Mouse (Mus musculus) cerebellum, adult 2 months (tissue): Measurements from ENCODE around the gene Ak9. TPM values are rescaled to one million over a fixed set of nuclear protein-coding genes. Genes with fewer than 3 reads are reported as not detected.
A peak's percentile ranks its signal among the peaks of the same experiment; 100 is the strongest.

ENCODE experiments used
- DNase-seq, 2 experiments: peaks; one replicate each; pipeline ENCODE4 v3.0.0; 2021
- H3K27ac ChIP-seq: fragments of 200-500 bp; 2 replicates; pipeline ENCODE4 v1.5.1; 2012; ENCODE audit warnings: low read length, control low read depth, inconsistent platforms; ENCODE audit not compliant: insufficient read depth
- H3K27me3 ChIP-seq: fragments of 200-500 bp; 2 replicates; pipeline ENCODE4 v1.6.1; 2012; ENCODE audit warnings: inconsistent platforms, mild to moderate bottlenecking, low read length, moderate library complexity; ENCODE audit not compliant: control insufficient read depth, insufficient read depth
- H3K4me1 ChIP-seq: fragments of 200-500 bp; 2 replicates; pipeline ENCODE4 v1.6.1; 2011; ENCODE audit warnings: low read length; ENCODE audit not compliant: control insufficient read depth, insufficient read depth
- H3K4me3 ChIP-seq: fragments of 200-500 bp; replicated peaks from 2 replicates; pipeline ENCODE3; 2011; ENCODE audit warnings: mild to moderate bottlenecking, low read depth, low read length, control low read depth; ENCODE audit not compliant: insufficient read depth
- CTCF ChIP-seq: fragments of 200-500 bp; IDR thresholded peaks from 2 replicates; pipeline ENCODE4 v1.5.1; 2011; ENCODE audit warnings: low read depth, mild to moderate bottlenecking, control low read depth, low read length, moderate library complexity, borderline replicate concordance; ENCODE audit not compliant: insufficient read depth
- POLR2A ChIP-seq: fragments of 200-500 bp; IDR thresholded peaks from 2 replicates; pipeline ENCODE4 v1.6.1; 2011; ENCODE audit warnings: low read length, control low read depth, borderline replicate concordance; ENCODE audit not compliant: insufficient read depth
- WGBS: fragments of 180-500 bp; shearing (Covaris S2); methylation state at CpG from one replicate; pipeline ENCODE4 v1.1.7; 2018; 5-methylcytosine and 5-hydroxymethylcytosine counted together
- polyA plus RNA-seq: library from polyadenylated mRNA; depleted of rRNA; stranded (reverse); fragments of >200 nt; gene quantifications from 2 replicates; pipeline ENCODE4 v1.2.3, GENCODE M21; 2012; rRNA removed

The Ak9 gene
- polyA plus RNA-seq, 1 experiment = 0.07 TPM

GRCm38 (mm10) chr10:41477278-41478181 is 173.8 kb downstream of the Ak9 start:
- 46% methylated on average over 20 of the region's 20 CpGs for whole genome bisulfite sequencing
- H3K4me1 ChIP-seq = peaks cover 3% of the 10 kb centered on the region
- TF ChIP-seq CTCF = no peak
- no peak for TF ChIP-seq POLR2A
- peak in 1 of 2 experiments; percentile 39 for DNase-seq
- H3K27me3 ChIP-seq = no peaks in the 10 kb centered on the region
- H3K4me3 ChIP-seq = peak overlapping the region; percentile 26
- H3K27ac ChIP-seq = no peak overlapping the region

- no peak for TF ChIP-seq CTCF
- TF ChIP-seq POLR2A = no peak
- Histone ChIP-seq H3K27me3 (no peaks in the 10 kb centered on the region), H3K4me3 (no peak overlapping the region), H3K27ac (no peak overlapping the region), H3K4me1 (peaks cover 11% of the 10 kb centered on the region)
- 73% methylated on average over 3 of the region's 3 CpGs for WGBS
- no peak for DNase-seq
These were observed 176.2 kb downstream of the Ak9 start for GRCm38 (mm10) chr10:41479961-41480360.

GRCm38 (mm10) chr10:41480938-41481880 is 177.4 kb downstream of the Ak9 start:
- no peaks in the 10 kb centered on the region for H3K27me3 ChIP-seq
- no peak overlapping the region for H3K4me3 ChIP-seq
- TF ChIP-seq CTCF = no peak
- TF ChIP-seq POLR2A = no peak
- peaks cover 11% of the 10 kb centered on the region for H3K4me1 ChIP-seq
- 52% methylated on average over 33 of the region's 33 CpGs for WGBS
- no peak overlapping the region for H3K27ac ChIP-seq
- no peak for DNase-seq

DNA sequence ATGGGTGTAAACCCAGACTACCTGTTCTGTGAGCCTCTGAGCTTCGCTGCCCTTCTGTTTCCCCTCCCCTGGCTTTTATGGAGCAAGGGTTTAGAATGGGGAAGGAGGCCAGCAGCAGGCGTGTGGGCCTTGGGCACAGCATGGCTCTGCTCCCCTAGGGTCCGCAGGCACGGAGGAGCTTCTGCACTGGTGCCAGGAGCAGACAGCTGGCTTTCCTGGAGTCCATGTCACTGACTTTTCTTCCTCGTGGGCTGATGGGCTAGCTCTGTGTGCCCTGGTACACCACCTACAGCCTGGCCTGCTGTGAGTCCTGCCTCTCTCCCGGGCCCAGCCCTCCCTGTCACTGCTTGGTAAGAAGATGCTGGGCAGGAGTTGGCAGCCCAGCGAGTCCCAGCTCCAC is 178.7 kb downstream of the Ak9 start:
- H3K27ac ChIP-seq = no peak overlapping the region
- peaks cover 18% of the 10 kb centered on the region for H3K4me1 ChIP-seq
- no peaks in the 10 kb centered on the region for H3K27me3 ChIP-seq
- no peak for TF ChIP-seq POLR2A
- no peak for TF ChIP-seq CTCF
- H3K4me3 ChIP-seq = no peak overlapping the region
- DNase-seq = peak; percentile 39 to 44
- 13% methylated on average over 7 of the region's 7 CpGs for WGBS

Other genes with a start within 250 kb of the Ak9 start
- gene Gpr6, start 231.7 kb upstream of the Ak9 start, polyA plus RNA-seq = 0.07 and 0.17 TPM in 2 replicates
- 19.3 and 21.1 TPM in 2 replicates for gene Fig4, start 720 bp upstream of the Ak9 start, polyA plus RNA-seq
- gene Zbtb24, start 146.4 kb downstream of the Ak9 start, polyA plus RNA-seq = 19.2 and 20.0 TPM in 2 replicates
- 11.1 and 11.3 TPM in 2 replicates for gene Mical1, start 172.3 kb downstream of the Ak9 start, polyA plus RNA-seq
- gene Smpd2, start 186.4 kb downstream of the Ak9 start, polyA plus RNA-seq = 36.0 and 38.4 TPM in 2 replicates
- gene Ppil6, start 186.5 kb downstream of the Ak9 start, polyA plus RNA-seq = 3.5 and 4.4 TPM in 2 replicates
- gene Cd164, start 215.4 kb downstream of the Ak9 start, polyA plus RNA-seq = 73.1 and 74.1 TPM in 2 replicates